Comparison of ENCODE assay signal across 8 mouse cellular contexts in genomic region chr4:141267837-141268236, GRCm38 (mm10). TPM values are rescaled to one million over a fixed set of nuclear protein-coding genes. Genes with fewer than 3 reads are reported as not detected.
DNase-seq lines count a peak whose midpoint lies in the region; ATAC-seq and TF ChIP-seq lines count a peak whose summit lies in the region.

No protein-coding gene starts in this region.

- H3K9me3 ChIP-seq in liver, embryonic 12.5 days (replicated peaks), result no peaks in the 10 kb centered on the region
- no peaks in the 10 kb centered on the region for H3K9me3 ChIP-seq in limb, embryonic 10.5 days (replicated peaks)

- no peak for TF ChIP-seq POLR2A in bone marrow macrophage, adult 2 months (IDR thresholded peaks at IDR 0.05; ENCODE audit: borderline replicate concordance, low read depth, low read length)

- WGBS in liver, embryonic 12.5 days (ENCODE audit: insufficient replicate concordance), result 37% methylated on average over 9 of the region's 9 CpGs
- WGBS in limb, embryonic 10.5 days, result 47% methylated on average over 9 of the region's 9 CpGs

- peak; percentile 76 for TF ChIP-seq CTCF in bone marrow macrophage, adult 2 months (IDR thresholded peaks at IDR 0.05; ENCODE audit: low read depth, low read length)

- peaks cover 18% of the 10 kb centered on the region for H3K27me3 ChIP-seq in liver, embryonic 12.5 days (replicated peaks)
- H3K27me3 ChIP-seq in limb, embryonic 10.5 days (ENCODE audit: low read depth, poor library complexity, severe bottlenecking), result peaks cover 11% of the 10 kb centered on the region

- ATAC-seq in CD4-positive, CD25-positive, alpha-beta regulatory T cell, adult 4 months, result no peak
- no peak for ATAC-seq in liver, embryonic 12.5 days

- H3K9ac ChIP-seq in liver, embryonic 12.5 days, result no peak overlapping the region

- peak; percentile 65 for DNase-seq in CD4-positive, CD25-positive, alpha-beta regulatory T cell, adult 2 months (ENCODE audit: low read depth, low spot score)
- DNase-seq in liver, result peak; percentile 60
- peak; percentile 56 to 74 for DNase-seq in frontal cortex, postnatal 14 days (ENCODE audit: low spot score in 2 of 2)
- DNase-seq in limb, embryonic 10.5 days (ENCODE audit: low spot score), result peak; percentile 77
- DNase-seq in right cerebral cortex, postnatal 4 days, result peak; percentile 50

- no peak overlapping the region for H3K4me2 ChIP-seq in liver, embryonic 12.5 days

- no peak overlapping the region for H3K27ac ChIP-seq in liver, embryonic 12.5 days
- no peak overlapping the region for H3K27ac ChIP-seq in bone marrow macrophage, adult 2 months (ENCODE audit: insufficient read depth, low read depth, low read length)
- H3K27ac ChIP-seq in limb, embryonic 10.5 days, result no peak overlapping the region

- no peaks in the 10 kb centered on the region for H3K36me3 ChIP-seq in liver, embryonic 12.5 days
- no peaks in the 10 kb centered on the region for H3K36me3 ChIP-seq in limb, embryonic 10.5 days

- H3K4me3 ChIP-seq in liver, embryonic 12.5 days, result no peak overlapping the region
- no peak overlapping the region for H3K4me3 ChIP-seq in bone marrow macrophage, adult 2 months (ENCODE audit: insufficient read depth, low read length)
- H3K4me3 ChIP-seq in limb, embryonic 10.5 days, result no peak overlapping the region

- no peaks in the 10 kb centered on the region for H3K4me1 ChIP-seq in liver, embryonic 12.5 days
- peaks cover 15% of the 10 kb centered on the region for H3K4me1 ChIP-seq in bone marrow macrophage, adult 2 months (ENCODE audit: control insufficient read depth, insufficient read depth, low read length)
- H3K4me1 ChIP-seq in limb, embryonic 10.5 days, result peaks cover 26% of the 10 kb centered on the region

RNA-seq across cellular contexts. Expression of gene Arhgef19, which starts 28.5 kb away (rescaled TPM):
- polyA plus RNA-seq in CD4-positive, CD25-positive, alpha-beta regulatory T cell, adult 4 months (2017; shearing (Covaris generic)), result not detected
- 1.9 and 2.4 TPM in 2 replicates for polyA plus RNA-seq in liver, embryonic 12.5 days (2016; fragmentation: Nextera tagmentation; extraction: Ambion mirVana)
- not detected in 2 replicates for polyA plus RNA-seq in bone marrow macrophage, adult 2 months (2012; ENCODE audit: insufficient read depth, insufficient read length, missing spikeins)
- 3.7 and 4.7 TPM in 2 replicates for polyA plus RNA-seq in limb, embryonic 10.5 days (2016; fragmentation: Nextera tagmentation; extraction: Ambion mirVana)

RNA-seq across cellular contexts. Expression of gene Epha2, which starts 33.2 kb away (rescaled TPM):
- polyA plus RNA-seq in CD4-positive, CD25-positive, alpha-beta regulatory T cell, adult 4 months (2017; shearing (Covaris generic)), result under 1 TPM in 1 of 2 experiments, not detected in 1; 0.34 TPM
- 2.1 TPM in 2 replicates for polyA plus RNA-seq in liver, embryonic 12.5 days (2016; fragmentation: Nextera tagmentation; extraction: Ambion mirVana)
- 0.13 and 0.80 TPM in 2 replicates for polyA plus RNA-seq in bone marrow macrophage, adult 2 months (2012; ENCODE audit: insufficient read depth, insufficient read length, missing spikeins)
- 4.6 and 5.6 TPM in 2 replicates for polyA plus RNA-seq in limb, embryonic 10.5 days (2016; fragmentation: Nextera tagmentation; extraction: Ambion mirVana)

RNA-seq across cellular contexts. Expression of gene Rsg1, which starts 54.1 kb away (rescaled TPM):
- polyA plus RNA-seq in CD4-positive, CD25-positive, alpha-beta regulatory T cell, adult 4 months (2017; shearing (Covaris generic)), result 1 to 10 TPM; 3.0 to 4.7 TPM
- 3.3 and 3.5 TPM in 2 replicates for polyA plus RNA-seq in liver, embryonic 12.5 days (2016; fragmentation: Nextera tagmentation; extraction: Ambion mirVana)
- polyA plus RNA-seq in bone marrow macrophage, adult 2 months (2012; ENCODE audit: insufficient read depth, insufficient read length, missing spikeins), result 0.92 and 1.9 TPM in 2 replicates
- polyA plus RNA-seq in limb, embryonic 10.5 days (2016; fragmentation: Nextera tagmentation; extraction: Ambion mirVana), result 5.8 and 8.4 TPM in 2 replicates
